In the genomic region with DNA sequence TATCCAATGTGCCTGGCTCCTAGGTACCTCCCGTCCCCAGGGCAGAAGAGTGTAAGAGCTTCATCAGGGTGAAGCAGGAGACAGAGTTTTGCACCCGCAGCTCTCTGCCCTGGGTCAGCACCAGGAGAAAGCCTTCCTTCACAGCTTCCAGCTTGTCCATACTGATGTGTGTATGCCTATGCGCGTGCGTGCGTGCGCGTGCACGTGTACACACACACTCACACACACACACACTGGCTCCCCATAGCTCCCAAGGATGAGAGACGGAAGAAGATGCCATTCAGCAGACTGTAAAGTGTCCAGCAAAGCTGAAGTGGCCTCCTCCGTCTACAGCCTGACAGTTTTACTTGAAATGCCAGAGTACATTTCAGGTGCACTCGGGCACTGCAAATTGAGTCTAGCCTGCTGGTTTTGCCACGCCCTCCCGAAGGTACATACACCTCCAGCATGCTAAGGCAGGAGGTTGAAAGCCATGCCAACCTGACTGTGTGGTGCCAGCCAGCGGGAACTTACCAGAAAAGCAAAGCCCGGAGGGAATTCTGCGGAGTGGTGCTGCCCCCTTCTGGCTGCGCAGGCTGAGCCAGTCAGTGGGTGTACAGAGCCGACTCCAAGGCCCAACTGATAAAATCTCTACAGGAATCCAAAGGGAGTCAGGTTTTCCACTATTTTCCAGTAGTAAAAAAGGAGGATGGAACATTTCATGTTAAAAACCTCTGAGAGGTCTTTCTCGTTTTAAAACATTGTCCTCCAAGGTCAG, we compare ENCODE assay signal across 8 mouse cellular contexts.
DNase-seq lines count a peak whose midpoint lies in the region; ATAC-seq and TF ChIP-seq lines count a peak whose summit lies in the region.

No protein-coding gene starts in this region.

- intact Hi-C loops in left cerebral cortex, adult 2 months (cut with DNase I): loop anchor here (1.0 to 10.0 kb wide), 6 partner anchors 162 to 634 kb away; a partner anchor contains a TSS

- peak; percentile 78 for TF ChIP-seq CTCF in cortical plate, adult 2 months (IDR thresholded peaks at IDR 0.05; ENCODE audit: extremely low read depth, insufficient read depth, low read length)
- peak; percentile 95 for TF ChIP-seq CTCF in left cerebral cortex, adult 2 months (IDR thresholded peaks at IDR 0.05)

- H3K4me3 ChIP-seq in cortical plate, adult 2 months (ENCODE audit: insufficient read depth, low read length): no peak overlapping the region
- no peak overlapping the region for H3K4me3 ChIP-seq in left cerebral cortex, adult 2 months
- H3K4me3 ChIP-seq in megakaryocyte, embryonic 14.5 days (replicated peaks): peak overlapping the region; percentile 65

- TF ChIP-seq POLR2A in cortical plate, adult 2 months (IDR thresholded peaks at IDR 0.05; ENCODE audit: extremely low read depth, insufficient read depth, low read length): no peak

- no peaks in the 10 kb centered on the region for H3K9me3 ChIP-seq in megakaryocyte, embryonic 14.5 days

- H3K27me3 ChIP-seq in megakaryocyte, embryonic 14.5 days (replicated peaks): peaks cover 63% of the 10 kb centered on the region

- H3K27ac ChIP-seq in cortical plate, adult 2 months (ENCODE audit: insufficient read depth, low read length): no peak overlapping the region
- H3K27ac ChIP-seq in left cerebral cortex, adult 2 months: no peak overlapping the region

- peak; percentile 88 for DNase-seq in gastrocnemius, postnatal 10 days
- peak; percentile 44 for DNase-seq in hindlimb bud, embryonic 11.5 days (ENCODE audit: extremely low spot score, low read depth, low spot score)
- DNase-seq in left cerebral cortex, adult 2 months (ENCODE audit: extremely low spot score in 1 of 2, low spot score in 2 of 2): peak; percentile 88 to 96
- peak; percentile 89 for DNase-seq in right cerebral cortex, postnatal 25 days
- DNase-seq in urinary bladder, postnatal 36 days (ENCODE audit: low spot score in 2 of 2): peak; percentile 82 to 86

- ATAC-seq in activated CD4-positive, CD25-positive, alpha-beta regulatory T cell, adult 4 months: peak; percentile 52

- peaks cover 3% of the 10 kb centered on the region; the same call in 1 of the 2 replicates for H3K4me1 ChIP-seq in cortical plate, adult 2 months (ENCODE audit: control insufficient read depth, insufficient read depth, low read length)
- H3K4me1 ChIP-seq in megakaryocyte, embryonic 14.5 days: peaks cover 10% of the 10 kb centered on the region; the same call in 1 of the 2 replicates

- H3K36me3 ChIP-seq in megakaryocyte, embryonic 14.5 days (replicated peaks; ENCODE audit: low read length): no peaks in the 10 kb centered on the region
